Mouse (Mus musculus): ENCODE results near the gene Rftn2. TPM values are rescaled to one million over a fixed set of nuclear protein-coding genes. Genes with fewer than 3 reads are reported as not detected.
A peak's percentile ranks its signal among the peaks of the same experiment; 100 is the strongest.

Gene Rftn2
- polyA plus RNA-seq, 1 experiment from 2014 or later = 20.5 TPM

GRCm38 (mm10) chr1:55221352-55221751 lies 5.2 kb downstream of the Rftn2 start:
- ATAC-seq (replicated peaks; ENCODE audit: insufficient number of reproducible peaks, low FRiP score, low TSS enrichment, low read depth) (no peak), DNase-seq (ENCODE audit: low spot score) (no peak)
- Histone ChIP-seq H3K36me3 (replicated peaks; ENCODE audit: control insufficient read depth, insufficient read depth, low read depth, low read length) (no peaks in the 10 kb centered on the region), H3K4me2 (ENCODE audit: low read depth, low read length) (no peak overlapping the region), H3K4me3 (ENCODE audit: low read depth, low read length) (no peak overlapping the region), H3K27me3 (ENCODE audit: control insufficient read depth, insufficient read depth, low read length) (no peaks in the 10 kb centered on the region), H3K9me3 (replicated peaks; ENCODE audit: control insufficient read depth, low read length) (no peaks in the 10 kb centered on the region), H3K27ac (replicated peaks; ENCODE audit: low read depth, low read length) (no peak overlapping the region), H3K9ac (replicated peaks; ENCODE audit: low read length) (no peak overlapping the region), H3K4me1 (ENCODE audit: control insufficient read depth, insufficient read depth, low read length) (0 out of 2 replicates have a peak, but pooled peaks cover 2% of the 10 kb centered on the region)
- WGBS = 80% methylated on average over 4 of the region's 4 CpGs

- ATAC-seq (replicated peaks; ENCODE audit: insufficient number of reproducible peaks, low FRiP score, low TSS enrichment, low read depth) (no peak), DNase-seq (ENCODE audit: low spot score) (no peak)
- H3K36me3 ChIP-seq (replicated peaks; ENCODE audit: control insufficient read depth, insufficient read depth, low read depth, low read length) = no peaks in the 10 kb centered on the region
- H3K9ac ChIP-seq (replicated peaks; ENCODE audit: low read length) = no peak overlapping the region
- no peak overlapping the region for H3K27ac ChIP-seq (replicated peaks; ENCODE audit: low read depth, low read length)
- no peak overlapping the region for H3K4me2 ChIP-seq (ENCODE audit: low read depth, low read length)
- H3K4me3 ChIP-seq (ENCODE audit: low read depth, low read length) = no peak overlapping the region
- 91% methylated on average over 2 of the region's 2 CpGs for WGBS
- H3K27me3 ChIP-seq (ENCODE audit: control insufficient read depth, insufficient read depth, low read length) = no peaks in the 10 kb centered on the region
- H3K9me3 ChIP-seq (replicated peaks; ENCODE audit: control insufficient read depth, low read length) = no peaks in the 10 kb centered on the region
- H3K4me1 ChIP-seq (ENCODE audit: control insufficient read depth, insufficient read depth, low read length) = no peaks in the 10 kb centered on the region
These were observed 9.4 kb downstream of the Rftn2 start for GRCm38 (mm10) chr1:55217191-55217590.

GRCm38 (mm10) chr1:55215185-55215813 lies 11.3 kb downstream of the Rftn2 start:
- ATAC-seq (replicated peaks; ENCODE audit: insufficient number of reproducible peaks, low FRiP score, low TSS enrichment, low read depth) (no peak), DNase-seq (ENCODE audit: low spot score) (no peak)
- Histone ChIP-seq H3K9me3 (replicated peaks; ENCODE audit: control insufficient read depth, low read length) (no peaks in the 10 kb centered on the region), H3K4me3 (ENCODE audit: low read depth, low read length) (no peak overlapping the region), H3K27ac (replicated peaks; ENCODE audit: low read depth, low read length) (no peak overlapping the region), H3K9ac (replicated peaks; ENCODE audit: low read length) (no peak overlapping the region), H3K27me3 (ENCODE audit: control insufficient read depth, insufficient read depth, low read length) (no peaks in the 10 kb centered on the region), H3K4me1 (ENCODE audit: control insufficient read depth, insufficient read depth, low read length) (no peaks in the 10 kb centered on the region), H3K36me3 (replicated peaks; ENCODE audit: control insufficient read depth, insufficient read depth, low read depth, low read length) (no peaks in the 10 kb centered on the region), H3K4me2 (ENCODE audit: low read depth, low read length) (no peak overlapping the region)
- 58% methylated on average over 11 of the region's 11 CpGs for WGBS

GRCm38 (mm10) chr1:55213936-55214335 lies 12.6 kb downstream of the Rftn2 start:
- WGBS = 87% methylated on average over 6 of the region's 6 CpGs
- H3K9ac ChIP-seq (replicated peaks; ENCODE audit: low read length) = no peak overlapping the region
- no peaks in the 10 kb centered on the region for H3K4me1 ChIP-seq (ENCODE audit: control insufficient read depth, insufficient read depth, low read length)
- H3K9me3 ChIP-seq (replicated peaks; ENCODE audit: control insufficient read depth, low read length) = no peaks in the 10 kb centered on the region
- no peak overlapping the region for H3K4me3 ChIP-seq (ENCODE audit: low read depth, low read length)
- H3K4me2 ChIP-seq (ENCODE audit: low read depth, low read length) = no peak overlapping the region
- ATAC-seq (replicated peaks; ENCODE audit: insufficient number of reproducible peaks, low FRiP score, low TSS enrichment, low read depth) (no peak), DNase-seq (ENCODE audit: low spot score) (no peak)
- no peak overlapping the region for H3K27ac ChIP-seq (replicated peaks; ENCODE audit: low read depth, low read length)
- no peaks in the 10 kb centered on the region for H3K36me3 ChIP-seq (replicated peaks; ENCODE audit: control insufficient read depth, insufficient read depth, low read depth, low read length)
- no peaks in the 10 kb centered on the region for H3K27me3 ChIP-seq (ENCODE audit: control insufficient read depth, insufficient read depth, low read length)

GRCm38 (mm10) chr1:55213475-55213874 lies 13.1 kb downstream of the Rftn2 start:
- no peaks in the 10 kb centered on the region for H3K36me3 ChIP-seq (replicated peaks; ENCODE audit: control insufficient read depth, insufficient read depth, low read depth, low read length)
- H3K4me1 ChIP-seq (ENCODE audit: control insufficient read depth, insufficient read depth, low read length) = no peaks in the 10 kb centered on the region
- no peak overlapping the region for H3K9ac ChIP-seq (replicated peaks; ENCODE audit: low read length)
- H3K27me3 ChIP-seq (ENCODE audit: control insufficient read depth, insufficient read depth, low read length) = no peaks in the 10 kb centered on the region
- 76% methylated on average over 6 of the region's 6 CpGs for WGBS
- ATAC-seq (replicated peaks; ENCODE audit: insufficient number of reproducible peaks, low FRiP score, low TSS enrichment, low read depth) (no peak), DNase-seq (ENCODE audit: low spot score) (no peak)
- H3K27ac ChIP-seq (replicated peaks; ENCODE audit: low read depth, low read length) = no peak overlapping the region
- H3K9me3 ChIP-seq (replicated peaks; ENCODE audit: control insufficient read depth, low read length) = no peaks in the 10 kb centered on the region
- H3K4me3 ChIP-seq (ENCODE audit: low read depth, low read length) = no peak overlapping the region
- H3K4me2 ChIP-seq (ENCODE audit: low read depth, low read length) = no peak overlapping the region

- no peak for ATAC-seq (replicated peaks; ENCODE audit: insufficient number of reproducible peaks, low FRiP score, low TSS enrichment, low read depth)
- H3K4me1 ChIP-seq (ENCODE audit: control insufficient read depth, insufficient read depth, low read length) = no peaks in the 10 kb centered on the region
- H3K27me3 ChIP-seq (ENCODE audit: control insufficient read depth, insufficient read depth, low read length) = no peaks in the 10 kb centered on the region
- no peaks in the 10 kb centered on the region for H3K36me3 ChIP-seq (replicated peaks; ENCODE audit: control insufficient read depth, insufficient read depth, low read depth, low read length)
- no peak overlapping the region for H3K4me2 ChIP-seq (ENCODE audit: low read depth, low read length)
- DNase-seq (ENCODE audit: low spot score) = no peak
- no peak overlapping the region for H3K9ac ChIP-seq (replicated peaks; ENCODE audit: low read length)
- 82% methylated on average over 4 of the region's 4 CpGs for WGBS
- no peak overlapping the region for H3K4me3 ChIP-seq (ENCODE audit: low read depth, low read length)
- H3K27ac ChIP-seq (replicated peaks; ENCODE audit: low read depth, low read length) = no peak overlapping the region
- H3K9me3 ChIP-seq (replicated peaks; ENCODE audit: control insufficient read depth, low read length) = no peaks in the 10 kb centered on the region
These were observed 13.8 kb downstream of the Rftn2 start for GRCm38 (mm10) chr1:55212771-55213170.

GRCm38 (mm10) chr1:55211081-55211480 lies 15.5 kb downstream of the Rftn2 start:
- Histone ChIP-seq H3K27me3 (ENCODE audit: control insufficient read depth, insufficient read depth, low read length) (no peaks in the 10 kb centered on the region), H3K4me3 (ENCODE audit: low read depth, low read length) (no peak overlapping the region), H3K9ac (replicated peaks; ENCODE audit: low read length) (no peak overlapping the region), H3K27ac (replicated peaks; ENCODE audit: low read depth, low read length) (no peak overlapping the region), H3K4me1 (ENCODE audit: control insufficient read depth, insufficient read depth, low read length) (no peaks in the 10 kb centered on the region), H3K4me2 (ENCODE audit: low read depth, low read length) (no peak overlapping the region), H3K36me3 (replicated peaks; ENCODE audit: control insufficient read depth, insufficient read depth, low read depth, low read length) (no peaks in the 10 kb centered on the region), H3K9me3 (replicated peaks; ENCODE audit: control insufficient read depth, low read length) (no peaks in the 10 kb centered on the region)
- DNase-seq (ENCODE audit: low spot score) (no peak), ATAC-seq (replicated peaks; ENCODE audit: insufficient number of reproducible peaks, low FRiP score, low TSS enrichment, low read depth) (no peak)
- WGBS = 77% methylated on average over 8 of the region's 8 CpGs

- Histone ChIP-seq H3K4me3 (ENCODE audit: low read depth, low read length) (no peak overlapping the region), H3K4me2 (ENCODE audit: low read depth, low read length) (no peak overlapping the region), H3K9me3 (replicated peaks; ENCODE audit: control insufficient read depth, low read length) (no peaks in the 10 kb centered on the region), H3K27ac (replicated peaks; ENCODE audit: low read depth, low read length) (no peak overlapping the region), H3K4me1 (ENCODE audit: control insufficient read depth, insufficient read depth, low read length) (no peaks in the 10 kb centered on the region), H3K27me3 (ENCODE audit: control insufficient read depth, insufficient read depth, low read length) (no peaks in the 10 kb centered on the region), H3K9ac (replicated peaks; ENCODE audit: low read length) (no peak overlapping the region), H3K36me3 (replicated peaks; ENCODE audit: control insufficient read depth, insufficient read depth, low read depth, low read length) (no peaks in the 10 kb centered on the region)
- 31% methylated on average over 12 of the region's 12 CpGs for WGBS
- ATAC-seq (replicated peaks; ENCODE audit: insufficient number of reproducible peaks, low FRiP score, low TSS enrichment, low read depth) (no peak), DNase-seq (ENCODE audit: low spot score) (peak; percentile 75)
These were observed 16.2 kb downstream of the Rftn2 start for GRCm38 (mm10) chr1:55210202-55210965.
